Mouse (Mus musculus) heart, postnatal 0 days (tissue): ENCODE data around the gene Tfe3. TPM values are rescaled to one million over a fixed set of nuclear protein-coding genes. Genes with fewer than 3 reads are reported as not detected.

Experiments used
- ATAC-seq: fragments of 200-750 bp; cut with Nextera tagmentation; 2 replicates; pipeline ENCODE4 v1.8.0; 2017; ENCODE audit warnings: low read depth, moderate number of reproducible peaks, moderate library complexity; ENCODE audit not compliant: insufficient read depth
- DNase-seq: peaks from one replicate; pipeline ENCODE4 v3.0.0-alpha.2; 2016; ENCODE audit warnings: low spot score
- H3K27ac ChIP-seq: fragments of 300-500 bp; sonication (generic); 2 replicates; pipeline ENCODE4 v1.5.1; 2014; ENCODE audit warnings: low read depth, mild to moderate bottlenecking
- H3K27me3 ChIP-seq: fragments of 300-500 bp; sonication (generic); 2 replicates; pipeline ENCODE4 v1.6.1; 2014; ENCODE audit warnings: low read length, mixed read lengths; ENCODE audit not compliant: control insufficient read depth, insufficient read depth
- H3K36me3 ChIP-seq: fragments of 300-500 bp; sonication (generic); replicated peaks from 2 replicates; pipeline ENCODE4 v1.6.1; 2014; ENCODE audit warnings: low read length, mixed read lengths; ENCODE audit not compliant: control insufficient read depth, insufficient read depth
- H3K4me1 ChIP-seq: fragments of 300-500 bp; sonication (generic); 2 replicates; pipeline ENCODE4 v1.6.1; 2014; ENCODE audit warnings: antibody characterized with exemption; ENCODE audit not compliant: control insufficient read depth, insufficient read depth
- H3K4me2 ChIP-seq: fragments of 300-500 bp; sonication (generic); 2 replicates; pipeline ENCODE4 v1.6.1; 2014; ENCODE audit warnings: low read depth, mild to moderate bottlenecking, low read length, moderate library complexity
- H3K4me3 ChIP-seq: fragments of 300-500 bp; sonication (generic); 2 replicates; pipeline ENCODE4 v1.5.1; 2014; ENCODE audit warnings: low read depth, low read length
- H3K9ac ChIP-seq: fragments of 300-500 bp; sonication (generic); replicated peaks from 2 replicates; pipeline ENCODE4 v1.6.1; 2014; ENCODE audit warnings: low read depth, low read length, mixed read lengths
- H3K9me3 ChIP-seq: fragments of 300-500 bp; sonication (generic); replicated peaks from 2 replicates; pipeline ENCODE4 v1.6.1; 2016; ENCODE audit warnings: low read length; ENCODE audit not compliant: control insufficient read depth
- CTCF ChIP-seq: IDR thresholded peaks from 2 replicates; pipeline ENCODE4 v1.5.1; 2016; ENCODE audit warnings: antibody characterized with exemption, control low read depth, low read depth
- EP300 ChIP-seq: IDR thresholded peaks from 2 replicates; pipeline ENCODE4 v1.6.1; 2016; ENCODE audit warnings: antibody characterized with exemption, low read depth
- WGBS: fragments of 180-500 bp; shearing (Covaris S2); extraction: QIAGEN DNeasy Blood & Tissue Kit; methylation state at CpG from one replicate; pipeline ENCODE4 v1.1.7; 2014; 5-methylcytosine and 5-hydroxymethylcytosine counted together
- polyA plus RNA-seq: library from polyadenylated mRNA; unstranded; fragments of >200 nt; fragmentation: Nextera tagmentation; extraction: Ambion mirVana; gene quantifications from 2 replicates; pipeline ENCODE4 v1.2.1, GENCODE M21; 2015
- total RNA-seq: library from RNA; depleted of rRNA; stranded (reverse); fragments of >200 nt; gene quantifications from 2 replicates; pipeline ENCODE4 v1.2.3, GENCODE M21; 2014; ENCODE audit warnings: low replicate concordance

The Tfe3 gene
- total and polyA plus RNA-seq, 2 experiments from 2014 or later, result 8.4 to 11.5 TPM

DNA sequence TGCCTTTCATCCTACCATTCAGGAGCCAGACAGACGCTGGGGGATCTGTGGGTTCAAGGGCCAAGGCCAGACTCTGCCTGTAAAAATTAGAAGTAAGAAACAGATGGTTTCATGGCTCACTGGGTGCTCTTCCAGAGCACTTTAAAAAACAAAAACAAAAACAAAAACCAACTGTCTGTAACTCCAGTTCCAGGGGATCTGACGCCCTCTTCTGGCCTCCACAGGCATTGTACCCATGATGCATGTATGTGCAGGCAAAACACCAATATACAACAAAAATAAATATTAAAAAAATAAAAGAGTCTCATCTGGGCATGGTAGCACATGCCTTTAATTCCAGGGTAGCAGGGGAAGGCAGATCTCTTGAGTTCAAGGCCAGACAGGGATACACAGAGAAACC is 10.4 kb downstream of the Tfe3 start:
- Histone ChIP-seq H3K4me2 (no peak overlapping the region), H3K4me1 (no peaks in the 10 kb centered on the region), H3K27ac (no peak overlapping the region), H3K36me3 (peaks cover 41% of the 10 kb centered on the region), H3K27me3 (no peaks in the 10 kb centered on the region), H3K9me3 (no peaks in the 10 kb centered on the region), H3K4me3 (no peak overlapping the region), H3K9ac (no peak overlapping the region)
- TF ChIP-seq EP300, result no peak
- TF ChIP-seq CTCF, result peak; percentile 34; the same call in 1 of the 2 replicates
- 45% methylated on average over 2 of the region's 2 CpGs for WGBS
- DNase-seq (no peak), ATAC-seq (no peak)

DNA sequence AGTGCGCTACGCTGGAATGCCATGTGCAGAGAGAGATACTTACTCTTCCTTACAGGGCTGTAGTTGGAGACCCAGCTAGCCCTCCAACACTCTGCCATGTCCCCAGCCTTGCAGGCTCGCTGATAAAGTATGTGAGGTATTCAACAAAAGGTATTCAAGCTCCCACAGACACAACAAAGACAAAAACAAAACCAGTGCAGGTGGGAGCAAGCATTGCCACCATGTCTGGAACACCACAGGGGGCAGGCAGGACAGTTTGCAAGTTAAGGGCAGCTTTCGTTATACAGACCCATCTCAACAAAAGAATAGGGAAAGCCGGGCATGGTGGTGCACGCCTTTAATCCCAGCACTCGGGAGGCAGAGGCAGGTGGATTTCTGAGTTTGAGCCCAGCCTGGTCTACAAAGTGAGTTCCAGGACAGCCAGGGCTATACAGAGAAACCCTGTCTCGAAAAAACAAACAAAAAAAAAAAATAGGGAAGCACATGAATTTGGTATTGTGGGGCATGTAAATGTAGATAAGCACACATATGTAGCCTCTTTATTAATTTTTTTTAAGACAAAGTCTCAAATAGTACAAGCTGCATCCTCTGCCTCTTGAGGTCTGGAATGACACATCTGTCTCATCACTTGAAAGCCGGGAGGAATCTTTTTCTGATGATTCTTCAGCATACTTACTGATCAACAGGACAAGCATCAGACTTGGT is 13.3 kb downstream of the Tfe3 start:
- Histone ChIP-seq H3K4me3 (no peak overlapping the region), H3K27me3 (no peaks in the 10 kb centered on the region), H3K9ac (no peak overlapping the region), H3K4me2 (no peak overlapping the region), H3K27ac (no peak overlapping the region), H3K4me1 (no peaks in the 10 kb centered on the region), H3K9me3 (no peaks in the 10 kb centered on the region), H3K36me3 (peaks cover 21% of the 10 kb centered on the region; the same call in 1 of the 2 replicates)
- TF ChIP-seq EP300, result no peak
- no peak for TF ChIP-seq CTCF
- no peak for ATAC-seq
- 70% methylated on average over 9 of the region's 9 CpGs for WGBS
- DNase-seq, result no peak

DNA sequence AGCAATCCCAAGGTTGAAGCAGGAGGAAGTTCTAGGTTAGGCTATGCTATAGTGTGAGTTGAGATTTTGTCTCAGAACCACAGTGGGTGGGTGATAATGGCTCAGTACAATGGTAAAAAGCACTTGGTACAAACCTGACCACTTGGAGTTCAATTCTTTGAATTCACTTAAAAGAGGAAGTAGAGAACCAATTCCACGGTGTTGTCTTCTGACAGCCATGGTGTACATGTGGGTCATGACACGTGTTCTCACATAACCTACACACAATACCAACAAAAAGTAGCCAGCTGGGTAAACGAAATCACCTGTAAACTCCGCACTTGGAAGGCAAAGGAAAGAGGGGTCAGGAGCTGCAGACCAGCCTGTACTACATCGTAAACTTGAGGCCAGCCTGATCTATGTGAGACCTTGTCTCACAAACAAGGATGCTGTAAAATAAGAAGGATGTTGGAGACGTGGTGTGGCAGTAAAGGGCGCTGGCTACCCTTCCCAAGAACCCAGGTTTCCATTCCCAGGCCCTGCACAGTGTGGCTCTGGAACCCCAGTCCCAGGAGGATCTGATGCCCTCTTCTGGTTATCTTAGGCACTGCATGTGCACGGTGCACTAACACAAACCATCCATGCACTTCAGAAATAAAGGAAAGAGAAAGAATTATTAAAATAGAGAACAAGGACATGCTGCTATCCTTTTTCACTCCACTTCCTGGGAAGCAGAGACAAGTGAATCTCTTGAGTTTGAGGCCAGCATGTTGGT is 14.1 kb downstream of the Tfe3 start:
- no peak; the same call in 1 of the 2 replicates for ATAC-seq
- no peak overlapping the region for H3K9ac ChIP-seq
- no peaks in the 10 kb centered on the region for H3K9me3 ChIP-seq
- H3K27ac ChIP-seq, result no peak overlapping the region
- H3K36me3 ChIP-seq, result peaks cover 16% of the 10 kb centered on the region; the same call in 1 of the 2 replicates
- H3K27me3 ChIP-seq, result no peaks in the 10 kb centered on the region
- DNase-seq, result no peak
- TF ChIP-seq EP300 (no peak), CTCF (peak; percentile 64)
- no peak overlapping the region for H3K4me2 ChIP-seq
- WGBS, result 47% methylated on average over 8 of the region's 8 CpGs
- no peak overlapping the region for H3K4me3 ChIP-seq
- no peaks in the 10 kb centered on the region for H3K4me1 ChIP-seq

DNA sequence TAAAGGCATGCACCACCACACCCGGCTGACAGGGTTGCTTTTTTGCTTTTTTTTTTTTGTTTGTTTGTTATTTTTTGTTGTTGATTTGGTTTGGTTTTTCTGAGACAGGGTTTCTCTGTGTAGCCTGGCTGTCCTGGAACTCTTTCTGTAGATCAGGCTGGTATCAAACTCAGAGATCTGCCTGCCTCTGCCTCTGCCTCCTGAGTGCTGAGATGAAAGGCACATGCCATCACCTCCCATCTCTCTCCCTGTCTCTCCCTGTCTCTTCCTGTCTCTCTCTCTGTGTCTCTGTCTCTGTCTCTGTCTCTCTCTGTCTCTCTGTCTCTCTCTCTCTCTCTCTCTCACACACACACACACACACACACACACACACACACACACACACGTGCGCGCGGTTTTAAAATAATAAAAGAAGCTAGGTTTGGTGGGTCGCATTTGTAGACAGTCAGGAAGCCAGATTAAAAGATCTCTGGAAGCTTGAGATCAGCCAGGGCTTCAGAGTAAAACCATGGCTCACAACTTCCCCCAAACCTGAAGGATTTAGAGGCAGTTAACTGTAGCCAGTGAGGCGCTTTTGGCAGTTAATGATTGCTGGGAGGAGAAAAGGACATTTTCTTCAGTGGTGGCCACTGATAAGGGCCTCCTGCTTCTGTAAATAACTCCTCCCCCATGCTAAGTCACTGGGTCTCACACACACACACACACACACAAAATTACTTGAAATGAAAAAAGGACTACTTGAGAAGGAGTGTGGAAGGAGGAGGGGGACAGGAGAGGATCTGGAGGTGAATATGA is 16.3 kb downstream of the Tfe3 start:
- Histone ChIP-seq H3K27ac (no peak overlapping the region), H3K27me3 (no peaks in the 10 kb centered on the region), H3K9ac (no peak overlapping the region), H3K36me3 (peaks cover 8% of the 10 kb centered on the region; the same call in 1 of the 2 replicates), H3K4me1 (no peaks in the 10 kb centered on the region), H3K9me3 (no peaks in the 10 kb centered on the region), H3K4me3 (no peak overlapping the region), H3K4me2 (no peak overlapping the region)
- no peak for ATAC-seq
- WGBS, result 61% methylated on average over 7 of the region's 7 CpGs
- DNase-seq, result no peak
- TF ChIP-seq CTCF (no peak), EP300 (no peak)

DNA sequence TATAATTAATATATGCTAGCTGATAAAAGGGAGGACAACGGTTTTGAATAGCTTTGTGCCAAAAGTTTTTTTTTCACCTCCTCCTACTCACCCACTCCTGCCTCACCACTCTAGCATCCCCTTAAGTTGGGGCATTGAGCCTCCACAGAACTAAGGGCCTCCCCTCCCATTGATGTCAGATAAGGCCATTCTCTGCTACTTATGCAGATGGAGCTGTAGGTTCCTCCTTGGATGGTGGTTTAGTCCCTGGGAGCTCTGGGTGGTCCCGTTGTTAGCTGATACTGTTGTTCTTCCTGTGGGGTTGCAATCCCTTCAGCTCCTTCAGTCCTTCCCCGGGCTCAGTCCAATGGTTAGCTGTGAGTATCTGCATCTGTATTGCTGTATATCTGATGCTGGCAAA is 16.9 kb downstream of the Tfe3 start:
- Histone ChIP-seq H3K27me3 (no peaks in the 10 kb centered on the region), H3K9me3 (no peaks in the 10 kb centered on the region), H3K9ac (no peak overlapping the region), H3K27ac (no peak overlapping the region), H3K4me1 (no peaks in the 10 kb centered on the region), H3K4me3 (no peak overlapping the region), H3K4me2 (no peak overlapping the region), H3K36me3 (0 out of 2 replicates have a peak, but pooled peaks cover 2% of the 10 kb centered on the region)
- no peak for ATAC-seq
- DNase-seq, result no peak
- 11% methylated on average over 3 of the region's 3 CpGs for WGBS
- no peak for TF ChIP-seq CTCF
- no peak for TF ChIP-seq EP300
